Mouse (Mus musculus) right cerebral cortex, postnatal 10 days (tissue): Measurements from ENCODE around the gene Ccdc85c.

ENCODE experiments used
- DNase-seq, 2 experiments: peaks; one replicate each; pipeline ENCODE4 v3.0.0; 2021; ENCODE audit warnings: low spot score in 2 of 2

The Ccdc85c gene

GRCm38 (mm10) chr12:108294620-108295019, 19.4 kb upstream of the Ccdc85c start:
- DNase-seq, result no peak

- DNase-seq, result peak; percentile 64 to 77
Measured at GRCm38 (mm10) chr12:108292957-108293356, 17.7 kb upstream of the Ccdc85c start.

- peak; percentile 49 to 59 for DNase-seq
Measured at GRCm38 (mm10) chr12:108292419-108292818, 17.2 kb upstream of the Ccdc85c start.

- DNase-seq, result no peak
Measured at GRCm38 (mm10) chr12:108288127-108288880, 13.1 kb upstream of the Ccdc85c start.

- DNase-seq, result no peak
Measured at GRCm38 (mm10) chr12:108287011-108287410, 11.8 kb upstream of the Ccdc85c start.

GRCm38 (mm10) chr12:108286381-108286780, 11.2 kb upstream of the Ccdc85c start:
- DNase-seq, result no peak

- no peak for DNase-seq
Measured at GRCm38 (mm10) chr12:108285225-108286011, 10.2 kb upstream of the Ccdc85c start.

- DNase-seq, result no peak
Measured at GRCm38 (mm10) chr12:108284455-108285224, 9.4 kb upstream of the Ccdc85c start.

GRCm38 (mm10) chr12:108278221-108278918, 3.1 kb upstream of the Ccdc85c start:
- DNase-seq, result no peak

GRCm38 (mm10) chr12:108277341-108277841, 2.2 kb upstream of the Ccdc85c start:
- DNase-seq, result peak in 1 of 2 experiments; percentile 64

- DNase-seq, result peak; percentile 73 to 78
Measured at GRCm38 (mm10) chr12:108275920-108276822, 946 bp upstream of the Ccdc85c start.

- DNase-seq, result peak; percentile 98
Measured at GRCm38 (mm10) chr12:108275508-108275890, 274 bp upstream of the Ccdc85c start.

- peak in 1 of 2 experiments; percentile 52 for DNase-seq
Measured at GRCm38 (mm10) chr12:108274313-108274595, 971 bp downstream of the Ccdc85c start.

GRCm38 (mm10) chr12:108273466-108274312, 1.5 kb downstream of the Ccdc85c start:
- no peak for DNase-seq

- DNase-seq, result peak in 1 of 2 experiments; percentile 55
Measured at GRCm38 (mm10) chr12:108272143-108272635, 3.0 kb downstream of the Ccdc85c start.

GRCm38 (mm10) chr12:108271351-108272142, 3.7 kb downstream of the Ccdc85c start:
- DNase-seq, result peak in 1 of 2 experiments; percentile 54

- DNase-seq, result no peak
Measured at GRCm38 (mm10) chr12:108270240-108270919, 4.8 kb downstream of the Ccdc85c start.

- DNase-seq, result no peak
Measured at GRCm38 (mm10) chr12:108269699-108270098, 5.5 kb downstream of the Ccdc85c start.
